Mouse (Mus musculus) megakaryocyte, adult 5-6 weeks (primary cell): ENCODE measurements around the gene Arhgap30. TPM values are rescaled to one million over a fixed set of nuclear protein-coding genes. Genes with fewer than 3 reads are reported as not detected.

Source experiments
- ATAC-seq: 2 replicates; pipeline ENCODE4 v1.8.0; 2016; ENCODE audit warnings: mild to moderate bottlenecking, inconsistent platforms; ENCODE audit not compliant: poor library complexity, severe bottlenecking
- total RNA-seq, 2 experiments: library from RNA; stranded (forward) in 1 of 2; stranded (reverse) in 1 of 2; fragments of 153-499, 151-499 nt in 1 of 2; fragments of 221-1000, 200-1000 nt in 1 of 2; gene quantifications; 2 replicates each; pipeline versions ENCODE4 v1.2.3 to v1.2.4; 2015 to 2017

Arhgap30 gene
- total RNA-seq, 2 experiments from 2014 or later, result 95.6 to 231 TPM

DNA sequence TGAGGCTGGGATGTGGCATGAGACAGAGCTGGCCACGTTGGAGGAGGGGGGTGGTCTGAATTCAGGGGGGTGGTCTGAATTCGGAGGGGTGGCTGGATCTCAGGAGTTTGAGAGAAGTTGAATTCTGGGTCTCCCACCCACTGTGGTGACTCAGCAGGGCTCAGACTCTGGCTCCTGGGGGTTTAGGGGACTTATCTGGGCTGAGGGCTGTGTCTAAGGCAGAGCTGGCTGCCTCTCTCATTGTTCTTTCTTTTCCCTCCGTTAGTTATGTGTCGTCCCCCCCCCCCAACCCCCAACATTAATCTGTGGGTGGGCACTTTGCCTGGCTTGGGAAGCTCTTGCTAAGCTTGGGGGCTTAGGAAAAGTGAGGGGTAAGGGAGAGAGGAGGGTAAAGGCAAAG is 14.8 kb upstream of the Arhgap30 start:
- ATAC-seq, result no peak

DNA sequence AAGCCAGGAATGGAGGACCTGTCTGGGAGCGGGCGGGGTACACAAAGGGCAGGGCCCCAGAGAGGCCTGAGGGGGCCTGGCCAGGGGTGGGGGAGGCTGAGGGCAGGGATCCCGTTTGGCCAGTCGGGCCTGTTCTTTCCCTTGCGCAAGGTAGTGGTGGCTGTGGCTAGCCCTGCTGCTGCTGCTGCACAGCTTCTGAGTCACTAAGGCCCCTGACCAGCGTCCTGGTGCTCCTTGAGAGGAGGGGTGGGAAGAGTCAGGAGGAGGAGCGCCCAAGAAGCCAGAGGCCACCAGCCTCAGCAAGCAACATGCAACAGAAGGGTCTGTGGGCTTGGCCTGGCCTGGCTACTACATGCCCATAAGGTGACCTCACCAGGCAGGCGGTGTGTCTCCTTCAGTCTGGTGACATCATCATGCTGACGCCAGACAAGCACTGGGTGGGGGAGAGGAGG is 13.1 kb upstream of the Arhgap30 start:
- ATAC-seq, result peak; percentile 73

DNA sequence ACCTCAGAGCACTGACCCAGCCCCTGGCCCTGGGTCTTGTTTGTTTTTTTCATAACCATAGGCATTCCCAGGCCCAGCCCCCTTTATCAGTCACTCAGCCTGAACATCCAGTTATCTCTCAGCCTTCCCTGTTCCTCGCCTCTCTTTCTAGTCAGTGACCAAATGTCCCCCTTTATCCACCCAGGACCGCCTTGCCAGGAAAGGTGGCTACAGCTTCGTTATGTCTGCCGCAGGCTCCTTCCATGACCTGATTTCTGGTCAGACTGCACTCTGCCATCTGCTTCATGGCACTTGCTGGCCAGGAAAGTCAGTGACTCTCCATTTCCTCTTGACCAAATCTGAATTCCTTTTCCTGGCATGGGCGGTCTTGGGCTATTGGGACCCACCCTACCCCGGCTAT is 10.5 kb upstream of the Arhgap30 start:
- no peak for ATAC-seq

DNA sequence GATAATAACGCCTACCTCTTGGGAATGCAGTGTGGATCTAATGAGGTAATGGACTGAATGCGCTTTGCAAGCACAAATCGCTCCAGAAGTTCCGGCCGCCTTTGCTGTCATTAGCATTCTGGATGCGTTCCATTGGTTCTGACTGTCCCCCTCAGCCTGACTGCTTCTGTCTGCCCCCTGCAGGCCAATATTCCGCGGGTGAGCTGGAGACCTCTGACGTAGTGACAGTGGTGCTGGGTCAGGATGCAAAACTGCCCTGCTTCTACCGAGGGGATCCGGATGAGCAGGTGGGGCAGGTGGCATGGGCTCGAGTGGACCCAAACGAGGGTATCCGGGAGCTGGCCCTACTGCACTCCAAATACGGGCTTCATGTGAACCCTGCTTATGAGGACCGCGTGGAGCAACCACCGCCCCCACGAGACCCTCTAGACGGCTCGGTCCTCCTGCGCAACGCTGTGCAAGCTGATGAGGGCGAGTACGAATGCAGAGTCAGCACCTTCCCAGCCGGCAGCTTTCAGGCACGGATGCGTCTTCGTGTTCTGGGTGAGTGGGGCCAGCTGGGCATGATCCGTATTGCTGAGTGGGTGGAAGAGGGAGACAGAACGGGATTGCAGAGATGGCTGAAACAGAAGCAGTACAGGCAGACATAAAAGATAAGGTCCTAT is 8.7 kb upstream of the Arhgap30 start:
- peak; percentile 89 for ATAC-seq

DNA sequence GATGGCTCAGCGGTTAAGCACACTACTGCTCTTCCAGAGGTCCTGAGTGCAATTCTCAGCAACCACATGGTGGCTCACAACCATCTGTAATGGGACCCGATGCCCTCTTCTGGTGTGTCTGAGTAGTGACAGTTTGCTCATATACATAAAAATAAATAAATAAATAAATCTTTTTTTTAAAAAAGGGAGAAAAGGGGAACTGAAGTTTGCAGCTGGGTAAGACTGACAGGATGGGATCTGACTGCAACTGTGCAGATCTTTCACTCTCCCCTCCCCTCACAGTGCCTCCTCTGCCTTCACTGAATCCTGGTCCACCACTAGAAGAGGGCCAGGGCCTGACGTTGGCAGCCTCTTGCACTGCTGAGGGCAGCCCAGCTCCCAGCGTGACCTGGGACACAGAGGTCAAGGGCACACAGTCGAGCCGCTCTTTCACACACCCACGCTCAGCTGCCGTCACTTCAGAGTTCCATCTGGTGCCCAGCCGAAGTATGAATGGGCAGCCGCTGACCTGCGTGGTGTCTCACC is 6.6 kb upstream of the Arhgap30 start:
- no peak for ATAC-seq

DNA sequence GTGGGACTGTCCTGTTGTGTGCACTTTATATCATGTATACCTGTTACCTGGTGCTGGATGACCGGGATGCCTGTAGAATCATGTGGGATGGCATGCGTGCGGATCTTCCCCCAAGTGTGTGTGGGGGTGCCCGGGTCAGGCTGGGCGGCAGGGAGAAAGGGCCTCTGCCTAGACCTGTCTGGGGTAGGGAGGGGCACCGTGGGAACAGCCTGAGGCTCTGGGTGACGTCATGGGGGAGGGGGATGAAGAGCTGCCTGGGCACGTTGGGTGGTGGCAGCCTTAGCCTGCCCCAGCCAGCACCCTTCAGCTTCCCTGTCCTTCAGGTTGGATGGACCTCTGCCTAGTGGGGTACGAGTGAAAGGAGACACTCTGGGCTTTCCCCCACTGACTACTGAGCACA is 4.4 kb upstream of the Arhgap30 start:
- ATAC-seq, result no peak

DNA sequence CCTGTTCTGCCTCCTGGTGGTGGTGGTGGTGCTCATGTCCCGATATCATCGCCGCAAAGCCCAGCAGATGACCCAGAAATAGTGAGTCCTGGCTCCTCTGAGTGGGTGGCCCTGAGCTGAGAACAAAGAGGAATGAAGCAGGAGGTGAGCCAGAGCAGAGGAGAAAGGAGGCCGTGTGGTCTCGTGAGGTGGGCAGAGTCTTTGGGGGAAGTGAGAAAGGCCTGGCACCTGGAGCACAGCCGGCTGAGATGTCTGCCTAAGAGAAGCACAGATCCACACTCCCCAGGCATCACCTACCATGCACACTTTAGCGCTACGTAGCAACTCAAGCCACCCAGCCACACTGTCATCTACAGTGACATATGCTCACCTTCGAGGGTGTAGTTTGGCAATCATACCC is 3.6 kb upstream of the Arhgap30 start:
- no peak for ATAC-seq

DNA sequence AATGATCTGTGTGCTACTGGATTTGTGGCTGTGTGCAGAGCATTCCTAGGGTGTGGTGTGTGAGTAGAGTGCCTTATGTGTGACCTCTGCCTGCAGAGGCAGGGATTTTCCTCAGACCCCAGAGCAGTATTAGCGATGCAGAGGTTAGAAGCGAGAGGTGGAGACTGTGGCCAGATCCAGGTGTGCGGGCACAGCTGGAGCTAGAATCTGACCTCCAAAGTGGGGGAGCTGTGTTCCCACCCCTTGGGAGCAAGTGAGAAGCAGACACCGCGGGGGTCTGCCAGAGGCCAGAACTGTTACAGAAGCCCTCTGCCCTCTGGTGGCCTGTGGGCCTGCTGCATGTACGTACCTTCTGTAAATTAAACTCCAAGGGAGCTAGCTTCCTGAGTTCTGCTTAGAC is 1.7 kb upstream of the Arhgap30 start:
- ATAC-seq, result no peak

DNA sequence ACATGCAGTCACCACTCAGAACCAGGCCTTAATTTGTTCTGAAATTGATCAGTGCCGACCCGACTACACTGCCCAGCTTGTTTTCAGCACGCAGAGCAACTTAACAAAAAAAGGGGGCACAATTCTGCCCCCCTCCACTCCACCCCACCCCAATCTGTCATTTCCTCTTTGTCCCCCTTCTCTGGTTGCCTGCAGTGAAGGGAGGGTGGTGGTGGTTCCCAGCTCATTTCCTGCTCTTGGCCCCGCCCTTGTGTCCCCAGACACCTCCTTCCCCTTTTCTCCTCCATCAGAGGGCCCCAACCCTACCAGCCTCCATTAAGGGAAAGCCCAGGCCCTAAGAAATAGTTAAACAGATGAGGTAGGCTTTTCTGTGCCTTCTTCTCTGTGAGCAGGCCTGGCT is 1.3 kb downstream of the Arhgap30 start:
- peak; percentile 70 for ATAC-seq

DNA sequence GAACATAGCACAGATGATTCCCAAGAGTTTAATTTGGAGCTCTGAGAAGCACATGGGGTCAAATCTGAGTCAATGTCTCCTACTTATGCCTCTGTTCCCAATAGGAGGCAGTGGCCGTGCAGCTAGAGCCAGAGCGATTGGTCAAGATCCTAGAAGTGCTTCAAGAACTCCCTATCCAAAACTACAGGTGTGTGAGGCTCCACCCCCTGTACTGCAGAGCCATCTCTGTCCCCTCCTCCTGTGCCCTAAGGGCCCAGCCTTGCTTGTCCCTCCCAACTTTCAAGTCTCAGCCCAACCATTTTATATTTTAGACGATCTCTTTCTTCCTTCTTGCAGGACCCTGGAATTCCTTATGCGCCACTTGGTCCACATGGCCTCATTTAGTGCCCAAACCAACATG is 13.1 kb downstream of the Arhgap30 start:
- no peak for ATAC-seq

DNA sequence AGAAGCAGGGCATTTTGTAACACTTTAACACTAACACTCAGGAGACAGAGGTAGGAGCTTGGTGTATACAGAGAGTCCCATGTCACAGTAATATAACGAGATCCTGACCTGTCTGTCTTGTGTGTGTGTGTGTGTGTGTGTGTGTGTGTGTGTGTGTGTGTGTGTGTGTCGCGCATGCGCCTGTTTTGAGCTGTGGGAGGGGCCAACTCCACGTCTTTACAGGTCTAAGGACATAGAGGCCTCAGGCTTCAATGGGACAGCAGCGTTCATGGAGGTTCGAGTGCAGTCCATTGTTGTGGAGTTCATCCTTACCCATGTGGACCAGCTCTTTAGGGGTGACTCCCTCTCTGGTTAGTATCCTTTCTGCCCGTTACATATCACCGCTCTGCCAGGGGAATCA is 14.2 kb downstream of the Arhgap30 start:
- ATAC-seq, result no peak

DNA sequence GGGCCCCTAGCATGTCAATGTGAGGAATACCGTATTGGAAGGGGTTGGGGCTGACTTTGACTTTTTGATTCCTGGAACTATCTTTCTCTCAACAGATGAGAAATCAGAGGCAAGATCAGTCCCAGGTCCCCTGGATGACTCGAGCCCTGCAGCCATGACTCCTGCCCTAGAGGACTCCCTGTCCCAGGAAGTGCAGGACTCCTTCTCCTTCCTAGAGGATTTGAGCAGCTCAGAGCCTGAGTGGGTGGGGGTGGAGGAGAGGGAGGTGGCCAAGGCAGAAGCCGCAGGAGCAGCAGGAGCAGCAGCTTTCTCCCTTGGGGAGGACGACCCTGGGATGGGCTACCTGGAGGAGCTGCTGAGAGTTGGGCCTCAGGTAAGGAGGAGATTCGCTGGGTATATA is 18.5 kb downstream of the Arhgap30 start:
- no peak for ATAC-seq

DNA sequence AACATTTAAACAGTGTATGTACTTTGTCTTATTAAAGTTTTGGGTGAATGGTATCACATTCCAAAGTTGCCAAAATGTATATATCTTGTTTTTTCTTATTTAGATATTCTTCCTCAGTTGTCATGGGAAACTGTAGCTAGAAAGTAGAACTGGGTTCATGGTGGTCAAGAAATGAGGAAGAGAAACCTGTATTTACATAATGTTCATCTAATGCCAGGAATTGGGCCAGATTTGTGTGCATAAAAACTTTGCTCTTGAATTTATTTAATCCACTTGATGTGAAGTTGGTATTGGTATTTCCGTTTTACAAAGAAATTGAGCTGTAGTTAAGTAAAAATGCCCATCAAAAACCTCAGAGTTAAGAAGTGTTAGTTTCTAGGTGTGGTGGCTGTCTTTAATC is 21.5 kb downstream of the Arhgap30 start:
- no peak for ATAC-seq

DNA sequence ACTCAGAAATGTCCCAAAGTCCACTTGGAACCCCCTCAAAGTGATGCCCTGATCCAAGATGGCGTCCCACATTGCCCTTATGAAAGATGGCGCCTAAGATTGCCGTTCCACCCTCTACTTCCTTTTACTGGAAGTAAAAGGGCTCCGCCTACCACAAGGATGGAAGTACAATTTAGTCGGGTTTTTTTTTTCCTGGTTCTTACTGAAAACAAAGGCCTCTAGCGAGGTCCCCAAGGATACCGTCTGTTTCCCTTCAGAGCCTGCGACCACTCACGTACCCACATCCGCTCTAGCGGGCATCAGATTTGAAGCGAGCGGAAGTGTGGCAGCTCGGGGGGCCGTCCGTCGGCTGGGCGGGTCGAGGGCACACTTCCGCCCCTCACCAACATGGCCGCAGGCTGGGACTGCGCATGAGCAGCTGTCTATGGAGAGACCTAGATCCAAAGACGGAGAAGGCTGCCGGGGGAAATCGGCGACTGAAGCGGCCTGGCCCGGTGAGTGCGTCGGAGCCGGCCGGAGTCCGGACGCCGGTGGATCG is 22.3 kb downstream of the Arhgap30 start, which contains the start of gene Usf1:
Gene Usf1, plus strand, starts transcription at position 367 of the 538 bp plus-strand sequence.
- ATAC-seq, result peak; percentile 88

DNA sequence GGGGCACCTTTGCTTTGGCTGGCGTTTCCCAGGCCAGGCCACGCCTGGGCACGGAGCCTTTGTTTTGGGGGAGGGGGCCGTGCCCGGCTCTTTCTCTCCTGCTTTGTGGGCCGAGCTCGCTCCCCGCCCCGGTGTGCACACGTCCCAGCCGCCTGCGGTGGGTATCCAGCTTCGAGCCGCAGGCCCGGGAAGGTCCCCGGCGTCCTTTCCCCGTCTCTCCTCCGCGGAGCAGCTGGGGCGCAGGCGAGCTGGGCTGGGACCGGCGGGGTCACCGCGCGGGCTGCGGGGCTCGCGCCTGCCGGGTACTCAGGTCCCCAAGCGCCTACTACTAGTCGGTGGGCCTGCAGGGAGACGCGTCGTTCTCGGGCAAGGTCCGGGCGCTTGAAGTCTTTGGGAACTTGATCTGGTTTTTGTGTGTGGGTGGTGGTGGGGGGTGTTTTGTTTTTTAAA is 22.8 kb downstream of the Arhgap30 start:
- ATAC-seq, result peak; percentile 1; the same call in 1 of the 2 replicates

DNA sequence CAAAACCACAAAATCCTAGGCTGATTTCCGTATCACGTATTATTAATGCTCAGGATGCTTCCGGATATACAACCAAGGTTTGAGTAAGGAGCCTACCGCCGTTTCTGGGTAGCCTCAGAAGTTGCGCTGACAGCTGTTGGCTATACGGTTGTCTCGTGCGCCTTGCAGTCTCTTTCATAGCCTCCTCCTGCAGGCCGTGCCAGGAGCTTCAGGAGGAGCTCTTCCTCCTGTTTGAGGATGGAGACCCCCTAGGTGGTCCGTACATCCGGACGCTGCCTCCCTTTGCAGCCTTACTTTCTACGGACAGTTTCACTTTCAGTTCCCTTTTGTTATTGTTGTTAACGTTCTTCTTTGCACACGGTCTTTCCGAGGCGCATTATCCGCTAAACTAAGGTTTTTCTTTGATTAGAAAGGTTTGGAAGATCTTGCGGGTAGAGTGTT is 23.3 kb downstream of the Arhgap30 start:
- peak; percentile 46 for ATAC-seq

DNA sequence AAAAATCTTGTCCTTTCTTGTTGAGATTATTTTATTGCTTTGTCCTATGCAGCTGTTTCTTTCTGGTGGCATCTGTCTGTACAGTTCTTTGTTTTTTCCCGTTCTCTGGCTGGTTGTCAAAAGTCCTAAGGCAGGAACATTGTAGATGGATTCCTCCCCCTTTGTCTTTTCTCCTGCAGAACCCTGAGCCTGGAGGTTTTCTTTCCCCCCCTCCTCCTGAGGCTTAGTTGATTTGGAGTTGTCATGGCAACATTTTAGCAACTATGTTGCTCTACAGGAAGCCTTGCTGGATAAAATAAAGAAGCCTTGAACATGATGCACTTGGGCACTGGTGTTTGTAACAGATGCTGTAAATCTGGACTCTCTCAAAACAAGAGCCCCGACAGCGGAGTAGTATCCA is 23.7 kb downstream of the Arhgap30 start:
- no peak for ATAC-seq

DNA sequence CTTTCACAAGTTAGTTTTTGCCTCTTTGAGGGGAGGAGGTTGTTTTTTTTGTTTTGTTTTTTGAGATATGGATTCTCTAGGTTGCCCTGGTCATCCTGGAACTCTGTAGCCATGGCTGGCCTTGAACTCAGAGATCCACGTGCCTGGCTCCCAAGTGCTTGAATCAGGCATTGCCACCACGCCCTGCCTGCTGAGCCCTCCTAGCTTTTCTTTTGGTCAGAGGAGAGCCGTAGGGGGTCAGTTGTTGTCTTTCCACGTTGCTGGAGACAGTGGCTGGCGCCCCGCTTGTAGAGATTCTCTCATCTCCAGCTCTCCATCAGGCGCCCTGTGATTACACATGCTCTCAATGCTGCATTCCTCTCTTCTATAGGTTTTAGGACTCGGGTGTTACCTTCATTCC is 24.9 kb downstream of the Arhgap30 start:
- no peak for ATAC-seq

DNA sequence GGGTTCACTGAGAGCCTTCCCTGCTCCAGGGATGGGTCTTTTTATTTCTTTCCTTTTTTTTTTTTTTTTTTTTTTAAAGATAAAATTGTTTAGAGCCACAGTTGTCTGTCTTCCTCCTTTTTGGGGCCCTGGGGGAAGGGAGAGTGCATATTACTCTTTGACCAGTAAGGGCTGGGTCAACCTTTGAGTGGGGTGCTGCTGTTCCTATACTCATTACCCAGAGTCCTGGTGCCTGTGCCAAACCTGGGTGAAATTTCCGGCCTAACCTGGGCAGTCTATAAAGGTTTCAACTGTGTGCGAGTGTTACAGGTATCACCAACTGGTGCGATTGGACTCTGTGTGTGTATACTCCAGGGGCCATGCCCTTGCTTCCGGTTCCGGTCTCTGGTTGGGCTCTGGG is 29.9 kb downstream of the Arhgap30 start, which contains the start of gene Tstd1:
Gene Tstd1, plus strand, starts transcription at position 213 of the 400 bp plus-strand sequence.
- no peak for ATAC-seq

DNA sequence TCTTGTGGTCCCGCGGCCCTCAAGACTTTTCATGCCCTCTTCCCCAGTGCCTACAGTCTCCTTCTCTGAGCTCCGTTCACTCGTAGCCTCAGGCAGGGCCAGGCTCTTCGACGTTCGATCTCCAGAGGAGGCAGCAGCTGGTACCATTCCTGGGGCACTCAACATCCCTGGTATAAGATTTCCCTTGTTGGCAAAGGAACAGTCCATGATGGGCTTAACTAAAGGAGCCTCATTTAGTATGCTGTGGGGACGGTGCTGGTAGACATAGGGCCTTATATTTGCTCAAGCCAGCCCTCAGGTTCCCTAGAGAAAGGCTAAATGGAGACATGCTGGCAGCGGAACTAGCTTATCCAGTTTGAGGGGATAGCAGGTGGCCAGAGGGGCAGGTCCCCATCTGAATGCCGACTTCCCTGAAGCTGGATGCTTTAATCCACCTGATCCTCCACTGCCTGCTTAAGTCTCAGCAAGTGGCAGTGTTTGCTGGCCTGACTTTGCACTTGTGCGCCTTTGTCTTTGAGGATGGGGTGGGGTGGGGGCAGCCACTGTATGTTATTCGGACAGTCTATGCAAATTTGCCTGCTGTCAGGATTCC is 30.6 kb downstream of the Arhgap30 start:
- ATAC-seq, result no peak

DNA sequence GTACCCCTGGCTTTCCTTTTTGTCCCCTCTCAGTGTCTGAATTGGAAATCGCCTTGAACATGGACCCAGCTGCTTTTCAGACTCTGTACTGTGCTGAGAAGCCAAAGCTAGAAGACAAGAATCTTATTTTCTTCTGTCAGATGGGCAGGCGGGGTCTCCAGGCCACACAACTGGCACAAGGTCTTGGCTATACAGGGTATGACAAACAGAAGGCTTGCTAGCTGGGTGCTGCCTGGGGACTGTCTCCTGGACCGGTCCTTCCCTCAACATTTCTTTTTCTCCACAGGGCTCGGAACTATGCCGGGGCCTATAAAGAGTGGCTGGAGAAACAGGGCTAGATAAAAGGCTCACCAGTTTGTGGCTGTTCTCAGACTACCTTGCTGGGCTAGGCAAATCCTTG is 31.2 kb downstream of the Arhgap30 start:
- no peak for ATAC-seq

DNA sequence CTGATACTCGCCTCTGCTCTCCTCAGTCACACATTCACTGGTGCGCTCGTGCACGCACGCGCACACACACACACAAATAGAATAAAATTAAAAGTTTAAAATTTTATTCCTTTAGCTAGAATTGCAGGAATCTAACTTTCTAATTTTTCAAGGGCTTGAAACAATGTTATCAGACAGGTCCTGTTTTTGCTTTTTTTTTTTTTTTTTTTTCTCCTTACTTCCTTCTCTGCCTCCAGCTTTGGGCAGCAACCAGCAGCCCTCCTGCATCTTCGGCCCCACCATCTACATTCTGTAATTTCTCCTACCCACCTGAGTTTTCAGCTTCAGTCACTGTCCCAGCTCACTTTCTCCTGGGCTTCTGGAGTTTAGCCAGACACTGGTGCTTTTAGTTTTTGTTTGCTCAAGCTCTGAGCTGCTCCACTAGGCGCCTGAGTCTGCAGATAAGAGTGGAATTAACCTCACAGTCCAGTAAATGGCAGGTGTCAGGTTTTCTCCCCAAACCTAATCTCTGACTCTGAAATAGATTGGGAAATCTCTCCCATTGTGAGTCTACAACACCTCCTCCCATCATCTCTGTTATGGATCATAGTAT is 33.8 kb downstream of the Arhgap30 start:
- ATAC-seq, result no peak
